Mouse (Mus musculus): ENCODE measurements around the gene Dab1. TPM values are rescaled to one million over a fixed set of nuclear protein-coding genes. Genes with fewer than 3 reads are reported as not detected.

The Dab1 gene
- total and polyA plus RNA-seq, 3 experiments, result not detected

DNA sequence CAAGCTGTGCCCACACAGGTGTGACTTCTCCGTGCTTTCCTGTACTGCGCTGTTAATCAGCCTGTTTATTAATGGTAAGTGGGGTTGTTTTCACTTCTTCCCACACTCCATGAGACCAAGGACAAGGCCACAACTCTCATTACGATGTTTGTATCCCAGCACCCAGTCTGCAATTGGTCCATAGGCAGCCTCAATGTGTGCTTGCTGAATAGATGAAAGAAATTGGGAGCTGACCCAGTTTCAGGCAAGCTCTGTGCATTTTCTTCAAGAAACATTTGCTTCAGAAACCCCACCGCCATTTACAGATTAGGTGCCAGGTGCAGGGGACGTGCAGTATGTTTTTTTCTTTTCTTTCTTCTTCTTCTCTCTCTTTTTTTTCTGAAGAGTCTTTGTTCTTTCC lies 447.7 kb downstream of the Dab1 start:
- Histone ChIP-seq H3K36me3 (ENCODE audit: control insufficient read depth in 1 of 2, insufficient read depth in 2 of 2, low read length in 2 of 2) (no peaks in the 10 kb centered on the region), H3K4me3 (ENCODE audit: control insufficient read depth in 1 of 2, insufficient read depth in 1 of 2, low read depth in 2 of 2, low read length in 2 of 2) (no peak overlapping the region), H3K4me1 (ENCODE audit: control insufficient read depth in 1 of 2, insufficient read depth in 2 of 2, low read length in 2 of 2) (no peaks in the 10 kb centered on the region), H3K9ac (ENCODE audit: control insufficient read depth, low read depth, low read length, poor library complexity, severe bottlenecking) (no peak overlapping the region), H3K79me2 (ENCODE audit: control insufficient read depth, insufficient read depth, low read length, poor library complexity) (no peaks in the 10 kb centered on the region), H3K27me3 (ENCODE audit: control insufficient read depth in 1 of 2, insufficient read depth in 2 of 2, low read length in 2 of 2) (no peaks in the 10 kb centered on the region), H3K27ac (ENCODE audit: control insufficient read depth, low read depth, low read length) (no peak overlapping the region), H3K9me3 (replicated peaks; ENCODE audit: insufficient read depth, low read length) (no peaks in the 10 kb centered on the region)
- DNase-seq (ENCODE audit: low read depth, low spot score), result no peak
- no peak for TF ChIP-seq USF1 (IDR thresholded peaks at IDR 0.05; ENCODE audit: low read depth, low read length)
- no peak for TF ChIP-seq NELFE (IDR thresholded peaks at IDR 0.05; ENCODE audit: low read depth, low read length)
- TF ChIP-seq MYC (IDR thresholded peaks at IDR 0.05; ENCODE audit: low read depth, low read length), result no peak
- no peak for TF ChIP-seq POLR2AphosphoS5 (IDR thresholded peaks at IDR 0.05; ENCODE audit: borderline replicate concordance, low read depth, low read length)
- TF ChIP-seq E2F4 (IDR thresholded peaks at IDR 0.05; ENCODE audit: borderline replicate concordance, low read depth, low read length), result no peak
- TF ChIP-seq HCFC1 (IDR thresholded peaks at IDR 0.05; ENCODE audit: low read depth, low read length), result no peak
- TF ChIP-seq ETS1 (IDR thresholded peaks at IDR 0.05; ENCODE audit: low read depth, low read length), result no peak
- TF ChIP-seq TBP (IDR thresholded peaks at IDR 0.05; ENCODE audit: low read depth, low read length), result no peak
- no peak for TF ChIP-seq EP300 (IDR thresholded peaks at IDR 0.05; ENCODE audit: low read depth in 1 of 2, low read length in 2 of 2)
- TF ChIP-seq MXI1 (IDR thresholded peaks at IDR 0.05; ENCODE audit: low read depth, low read length), result no peak
- TF ChIP-seq CHD2 (IDR thresholded peaks at IDR 0.05; ENCODE audit: low read length), result no peak
- no peak for TF ChIP-seq RCOR1 (IDR thresholded peaks at IDR 0.05; ENCODE audit: low read depth, low read length)
- no peak for TF ChIP-seq UBTF (IDR thresholded peaks at IDR 0.05; ENCODE audit: borderline replicate concordance, insufficient read depth, low read depth, low read length)
- TF ChIP-seq GATA1 (IDR thresholded peaks at IDR 0.05; ENCODE audit: low read depth, low read length), result no peak

GRCm38 (mm10) chr4:104067748-104068147 lies 448.6 kb downstream of the Dab1 start:
- no peaks in the 10 kb centered on the region for H3K4me1 ChIP-seq (ENCODE audit: control insufficient read depth in 1 of 2, insufficient read depth in 2 of 2, low read length in 2 of 2)
- H3K4me3 ChIP-seq (ENCODE audit: control insufficient read depth in 1 of 2, insufficient read depth in 1 of 2, low read depth in 2 of 2, low read length in 2 of 2), result no peak overlapping the region
- TF ChIP-seq MXI1 (IDR thresholded peaks at IDR 0.05; ENCODE audit: low read depth, low read length) (no peak), MAFK (IDR thresholded peaks at IDR 0.05; ENCODE audit: borderline replicate concordance, low read depth, low read length) (no peak), KAT2A (conservative IDR thresholded peaks at IDR 0.05; ENCODE audit: low read depth, low read length) (no peak), JUND (IDR thresholded peaks at IDR 0.05; ENCODE audit: low read depth, low read length) (no peak), BHLHE40 (IDR thresholded peaks at IDR 0.05; ENCODE audit: borderline replicate concordance, low read depth, low read length) (no peak), GATA1 (IDR thresholded peaks at IDR 0.05; ENCODE audit: low read depth, low read length) (no peak)
- H3K79me2 ChIP-seq (ENCODE audit: control insufficient read depth, insufficient read depth, low read length, poor library complexity), result no peaks in the 10 kb centered on the region
- DNase-seq (ENCODE audit: low read depth, low spot score), result no peak
- no peak overlapping the region for H3K27ac ChIP-seq (ENCODE audit: control insufficient read depth, low read depth, low read length)
- H3K9ac ChIP-seq (ENCODE audit: control insufficient read depth, low read depth, low read length, poor library complexity, severe bottlenecking), result no peak overlapping the region
- H3K36me3 ChIP-seq (ENCODE audit: control insufficient read depth in 1 of 2, insufficient read depth in 2 of 2, low read length in 2 of 2), result no peaks in the 10 kb centered on the region
- no peaks in the 10 kb centered on the region for H3K9me3 ChIP-seq (replicated peaks; ENCODE audit: insufficient read depth, low read length)
- no peaks in the 10 kb centered on the region for H3K27me3 ChIP-seq (ENCODE audit: control insufficient read depth in 1 of 2, insufficient read depth in 2 of 2, low read length in 2 of 2)

All from MEL (cell line).